Mouse (Mus musculus): ENCODE results near the gene Ugt1a6a.
A peak's percentile ranks its signal among the peaks of the same experiment; 100 is the strongest.

DNA sequence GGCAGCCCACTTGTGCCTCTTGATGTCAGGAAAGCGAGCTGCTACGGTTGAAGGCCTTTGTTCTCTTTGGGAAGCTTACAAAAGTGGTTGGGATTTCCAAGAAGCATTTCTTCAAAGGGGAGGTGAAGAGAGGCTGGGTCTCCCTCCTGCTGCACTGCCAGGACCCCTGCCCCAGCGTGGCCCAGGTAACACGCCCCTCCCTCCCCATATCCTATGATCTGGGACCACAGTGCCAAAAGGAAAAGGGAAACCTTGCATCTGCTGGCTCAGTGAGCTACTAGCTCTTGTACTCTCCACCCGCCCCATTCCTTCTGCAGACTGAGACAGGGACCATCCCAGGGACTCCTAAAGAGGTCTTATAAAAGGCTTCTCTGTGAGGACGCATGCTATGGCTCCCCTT, 123.1 kb downstream of the Ugt1a6a start:
- TF ChIP-seq CTCF (conservative IDR thresholded peaks at IDR 0.05; ENCODE audit: low read length) (no peak; the same call in 1 of the 2 replicates), POU5F1 (IDR thresholded peaks at IDR 0.05; ENCODE audit: borderline replicate concordance, low read length) (0 out of 2 replicates have a peak, but pooled peaks have one; percentile 22), NANOG (IDR thresholded peaks at IDR 0.05; ENCODE audit: borderline replicate concordance, low read length) (no peak)

All from E14TG2a.4 (cell line).